Mouse (Mus musculus) liver, embryonic 14.5 days (tissue): ENCODE results near the gene Gm10837.

ENCODE experiments used
- CTCF ChIP-seq: IDR thresholded peaks from 2 replicates; pipeline ENCODE4 v1.5.1; 2016; ENCODE audit warnings: antibody characterized with exemption, low read depth, control low read depth
- EP300 ChIP-seq: IDR thresholded peaks from 2 replicates; pipeline ENCODE4 v1.6.1; 2016; ENCODE audit warnings: antibody characterized with exemption, low read depth

DNA sequence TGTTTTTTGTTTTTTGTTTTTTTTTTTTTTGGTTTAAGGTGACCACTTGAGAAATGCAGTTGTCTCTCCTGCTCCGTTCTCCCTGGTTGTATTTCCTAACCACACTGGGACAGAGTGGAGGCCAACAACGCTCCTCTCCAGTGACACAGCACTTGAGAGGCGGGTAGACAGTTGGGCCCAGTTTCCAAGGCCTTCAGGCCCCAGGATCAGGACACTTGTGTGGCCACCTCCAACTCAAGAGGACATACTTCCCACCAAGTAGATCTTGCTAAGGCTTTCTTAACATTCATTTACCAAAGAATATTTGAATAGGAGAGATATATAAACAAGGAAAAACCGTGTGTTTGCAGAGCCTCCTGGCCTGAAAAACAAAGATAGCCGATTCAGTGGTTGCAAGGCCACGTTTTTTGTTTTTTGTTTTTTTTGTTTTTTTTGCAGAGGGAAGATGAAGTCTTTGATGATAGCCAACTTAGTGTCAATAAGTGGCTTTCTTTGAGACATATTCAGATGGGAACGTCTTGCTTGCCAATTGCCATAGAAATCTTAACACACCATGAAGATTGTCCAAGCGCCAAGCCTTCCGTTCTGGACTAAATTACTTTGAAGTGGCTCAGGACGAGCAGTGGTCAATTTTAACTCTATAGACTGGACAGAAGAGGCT, 35.4 kb upstream of the Gm10837 start:
- TF ChIP-seq CTCF, result no peak
- no peak for TF ChIP-seq EP300
